Mouse (Mus musculus): ENCODE results near the gene Olfr56. TPM values are rescaled to one million over a fixed set of nuclear protein-coding genes. Genes with fewer than 3 reads are reported as not detected.

Olfr56 gene
- total RNA-seq, 1 experiment from 2014 or later, result 4.8 TPM

DNA sequence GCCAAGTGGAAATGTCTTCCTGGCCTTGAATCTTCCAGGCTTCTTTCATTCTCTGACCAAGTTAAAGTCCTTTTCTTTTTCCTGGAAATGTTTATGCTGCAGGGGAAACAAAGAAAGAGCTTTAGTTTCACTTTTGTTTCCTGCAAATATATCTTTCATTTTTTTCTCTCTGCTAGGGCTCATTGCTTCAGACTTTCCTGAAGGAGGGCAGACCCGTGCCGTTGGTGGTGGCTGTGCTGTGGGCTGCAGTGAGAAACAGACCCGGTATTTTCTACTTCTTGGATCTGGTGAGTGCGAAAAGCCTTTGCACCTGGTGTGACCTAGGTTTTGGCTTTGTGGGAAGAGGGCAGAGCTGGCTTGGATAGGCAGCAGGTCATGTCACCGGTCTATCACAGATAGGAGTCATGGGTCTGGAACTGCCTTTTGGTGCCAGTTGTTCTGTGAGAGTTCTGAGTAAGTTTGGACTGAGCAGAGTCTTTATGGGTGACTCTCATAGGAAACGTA lies 108.2 kb downstream of the Olfr56 start:
- peak; percentile 11 to 25; a peak in 2 of 4 replicates for ATAC-seq (replicated peaks in 1 of 2; ENCODE audit: insufficient read depth in 1 of 2, low FRiP score in 2 of 2, low TSS enrichment in 1 of 2, low read depth in 1 of 2, poor library complexity in 2 of 2, severe bottlenecking in 2 of 2)

DNA sequence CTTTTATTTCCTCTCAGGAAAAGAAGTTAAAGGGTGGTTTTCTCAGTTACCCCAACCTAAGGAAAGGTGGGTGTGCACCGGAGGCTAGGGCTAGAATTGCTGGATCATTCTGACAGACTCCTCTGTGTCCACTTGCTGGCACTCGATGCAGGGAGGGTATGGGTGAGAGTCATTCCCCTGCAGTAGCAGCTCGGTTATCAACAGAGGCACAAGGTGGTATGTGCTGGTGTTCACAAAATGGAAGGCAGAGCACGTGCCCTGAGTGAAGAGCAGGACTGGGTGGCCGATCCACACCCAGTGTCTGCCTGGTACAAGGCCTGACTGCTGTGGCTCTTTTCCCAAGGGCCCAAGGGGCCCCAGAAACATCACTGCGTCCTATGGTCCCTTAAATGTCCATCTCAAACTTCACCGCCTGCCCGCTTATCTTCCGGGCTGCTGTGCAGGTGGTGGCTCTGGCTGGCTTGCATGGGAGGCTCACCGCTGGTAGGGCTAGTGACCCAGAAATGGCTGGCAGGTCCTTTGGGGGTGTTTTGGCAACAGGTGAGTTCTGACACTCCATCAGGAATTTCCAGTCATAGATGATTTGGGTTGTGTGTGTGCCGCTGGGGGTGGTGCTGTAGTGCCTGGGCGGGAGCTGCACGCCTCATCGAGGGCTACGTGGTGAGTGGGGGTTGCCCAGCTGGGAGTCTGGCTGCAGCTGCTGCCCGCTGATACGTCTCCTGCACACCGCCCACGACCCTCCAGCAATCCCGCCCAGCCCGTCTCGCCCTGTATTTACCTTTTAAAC lies 109.3 kb downstream of the Olfr56 start:
- ATAC-seq (replicated peaks in 1 of 2; ENCODE audit: insufficient read depth in 1 of 2, low FRiP score in 2 of 2, low TSS enrichment in 1 of 2, low read depth in 1 of 2, poor library complexity in 2 of 2, severe bottlenecking in 2 of 2), result peak; percentile 43 to 53; a peak in 2 of 4 replicates

DNA sequence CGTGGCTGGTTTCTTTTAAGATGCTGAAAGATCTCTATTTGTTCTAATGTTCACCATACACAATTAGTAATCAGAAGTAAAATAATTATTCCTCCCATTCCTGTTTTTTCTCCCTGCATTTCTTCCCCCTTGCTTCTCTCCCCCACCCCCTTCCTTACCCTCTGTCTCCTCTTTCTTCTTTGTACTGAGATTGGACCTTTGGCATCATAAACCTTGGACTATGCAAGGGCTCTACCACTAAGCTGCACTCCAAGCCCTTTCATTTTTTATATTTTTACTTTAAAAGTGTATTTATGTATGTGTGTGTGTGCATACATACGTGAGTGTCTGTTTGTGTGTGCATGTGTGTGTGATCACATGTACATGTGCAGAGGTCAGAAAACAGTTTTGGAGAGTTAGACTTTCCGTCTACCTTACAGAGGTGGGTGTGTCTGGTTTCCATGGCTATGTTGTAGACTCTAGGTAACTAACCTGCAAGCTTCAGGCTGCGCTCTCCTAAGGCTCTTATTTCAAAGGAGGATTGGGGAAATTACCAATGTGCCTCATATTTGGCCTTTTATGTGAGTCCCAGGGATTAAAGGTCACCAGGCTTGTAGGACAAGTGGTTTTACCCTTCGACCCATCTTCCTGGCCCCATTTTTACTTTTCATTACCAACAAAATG lies 110.4 kb downstream of the Olfr56 start:
- no peak for ATAC-seq (replicated peaks in 1 of 2; ENCODE audit: insufficient read depth in 1 of 2, low FRiP score in 2 of 2, low TSS enrichment in 1 of 2, low read depth in 1 of 2, poor library complexity in 2 of 2, severe bottlenecking in 2 of 2)

DNA sequence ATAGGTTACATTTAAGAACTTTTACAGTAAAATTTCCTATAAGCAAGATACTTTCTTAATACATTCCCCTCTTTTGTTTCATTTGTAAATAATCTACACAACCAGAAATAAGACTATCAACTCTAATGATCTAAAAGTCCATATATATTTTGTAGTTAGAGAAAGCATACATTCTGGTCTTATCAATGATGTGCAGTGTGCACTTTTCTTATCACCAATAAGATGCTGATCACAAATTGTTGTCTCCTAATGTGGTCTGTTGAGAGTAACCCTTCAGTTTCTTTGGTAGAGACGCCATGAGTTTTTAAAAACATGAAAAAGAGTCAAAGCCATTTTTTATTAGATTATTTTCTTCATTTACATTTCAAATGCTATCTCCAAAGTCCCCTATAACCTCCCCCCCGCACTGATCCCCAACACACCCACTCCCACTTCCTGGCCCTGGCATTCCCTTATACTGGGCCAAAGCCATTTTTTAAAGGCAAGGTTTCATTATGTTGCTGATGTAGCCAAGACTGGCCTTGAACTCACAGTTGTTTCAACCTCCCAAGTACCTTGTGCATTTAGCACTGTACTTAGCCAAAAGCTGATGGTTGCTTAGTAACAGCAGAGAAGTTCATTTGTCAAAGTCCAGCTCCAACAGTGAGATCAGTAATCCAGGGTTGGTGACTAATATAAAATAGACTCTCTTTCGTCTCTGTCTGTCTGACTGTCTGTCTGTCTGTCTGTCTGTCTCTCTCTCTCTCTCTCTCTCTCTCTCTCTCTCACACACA lies 111.2 kb downstream of the Olfr56 start:
- no peak for ATAC-seq (replicated peaks in 1 of 2; ENCODE audit: insufficient read depth in 1 of 2, low FRiP score in 2 of 2, low TSS enrichment in 1 of 2, low read depth in 1 of 2, poor library complexity in 2 of 2, severe bottlenecking in 2 of 2)

DNA sequence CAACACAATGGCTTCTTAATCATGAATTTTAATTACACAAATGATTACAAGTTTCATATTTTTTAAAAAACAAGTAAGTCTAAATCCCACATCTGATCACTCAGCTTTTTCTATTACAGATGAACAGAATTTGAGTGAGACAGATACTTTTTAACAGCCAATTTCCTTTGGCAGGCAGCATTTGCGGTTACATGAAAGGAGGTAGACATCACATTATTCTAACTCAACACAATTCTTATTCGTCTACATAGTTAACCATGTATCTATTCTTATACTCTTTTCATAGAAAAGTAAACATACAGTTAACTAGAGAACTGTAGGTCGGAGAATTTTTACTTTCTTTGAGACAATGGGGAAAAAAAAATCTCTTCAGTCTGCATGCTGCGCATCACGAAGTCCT lies 111.9 kb downstream of the Olfr56 start:
- no peak for ATAC-seq (replicated peaks in 1 of 2; ENCODE audit: insufficient read depth in 1 of 2, low FRiP score in 2 of 2, low TSS enrichment in 1 of 2, low read depth in 1 of 2, poor library complexity in 2 of 2, severe bottlenecking in 2 of 2)

DNA sequence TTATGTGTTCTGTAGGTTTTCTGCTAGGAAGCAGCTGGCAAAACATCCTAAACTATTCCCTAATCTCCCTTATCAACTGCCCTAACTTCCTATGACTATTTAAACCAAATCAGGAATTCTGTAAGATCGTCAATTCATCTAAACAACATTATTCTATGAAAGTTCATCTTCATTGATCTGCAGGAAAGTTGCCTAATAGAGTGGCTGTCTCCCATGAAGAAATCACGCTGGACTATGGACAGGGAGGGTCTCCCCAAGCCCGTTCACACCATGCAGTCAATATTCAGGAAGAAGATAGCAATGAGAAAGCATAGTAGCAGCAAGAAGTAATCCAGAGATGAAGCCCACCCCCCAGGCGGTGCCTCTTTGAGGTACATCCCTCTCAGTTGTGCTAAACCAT lies 112.5 kb downstream of the Olfr56 start:
- no peak for ATAC-seq (replicated peaks in 1 of 2; ENCODE audit: insufficient read depth in 1 of 2, low FRiP score in 2 of 2, low TSS enrichment in 1 of 2, low read depth in 1 of 2, poor library complexity in 2 of 2, severe bottlenecking in 2 of 2)

DNA sequence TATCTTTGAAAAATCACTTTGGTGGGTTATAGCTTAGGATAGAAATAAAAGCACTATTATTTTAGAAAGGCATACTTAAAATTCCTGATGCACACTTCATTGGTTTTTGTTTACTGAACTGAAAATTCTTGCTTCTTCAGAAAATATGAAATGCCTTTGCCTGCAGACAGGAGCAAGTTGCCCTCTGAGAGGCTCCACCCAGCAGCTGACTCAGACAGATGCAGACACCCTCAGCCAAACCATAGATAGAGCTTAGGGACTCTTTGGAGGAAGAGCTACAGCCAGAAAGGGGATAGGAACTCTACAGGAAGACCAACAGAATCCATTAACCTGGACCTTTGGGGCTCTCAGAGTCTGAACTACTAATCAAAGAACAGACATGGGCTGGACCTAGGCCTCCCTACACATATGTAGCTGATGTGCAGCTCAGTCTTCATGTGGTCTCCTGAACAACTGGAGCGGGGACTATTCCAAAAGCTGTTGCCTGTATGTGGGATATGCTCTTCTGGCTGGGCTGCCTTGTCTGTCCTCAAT lies 113.4 kb downstream of the Olfr56 start:
- ATAC-seq (replicated peaks in 1 of 2; ENCODE audit: insufficient read depth in 1 of 2, low FRiP score in 2 of 2, low TSS enrichment in 1 of 2, low read depth in 1 of 2, poor library complexity in 2 of 2, severe bottlenecking in 2 of 2), result no peak

DNA sequence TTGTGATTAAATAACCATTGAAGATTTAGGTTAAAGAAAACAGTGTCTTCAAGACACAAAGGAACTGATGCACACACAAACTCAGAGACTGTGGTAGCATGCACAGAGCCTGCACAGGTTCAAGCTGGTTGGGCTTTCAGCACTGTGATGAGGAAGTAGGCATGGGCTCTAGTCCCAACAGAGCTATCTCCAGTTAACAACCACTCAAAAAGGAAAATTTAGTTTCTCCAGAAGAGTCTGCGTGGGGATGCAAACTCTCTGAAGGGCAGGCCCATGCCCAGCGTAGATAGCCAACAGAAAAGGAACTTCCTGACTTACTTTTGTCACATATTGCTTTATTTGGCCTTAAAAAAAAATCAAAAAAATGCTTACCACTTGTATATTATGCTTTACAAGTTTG lies 114.1 kb downstream of the Olfr56 start:
- peak in 1 of 2 experiments; percentile 46; a peak in 1 of 4 replicates for ATAC-seq (replicated peaks in 1 of 2; ENCODE audit: insufficient read depth in 1 of 2, low FRiP score in 2 of 2, low TSS enrichment in 1 of 2, low read depth in 1 of 2, poor library complexity in 2 of 2, severe bottlenecking in 2 of 2)

DNA sequence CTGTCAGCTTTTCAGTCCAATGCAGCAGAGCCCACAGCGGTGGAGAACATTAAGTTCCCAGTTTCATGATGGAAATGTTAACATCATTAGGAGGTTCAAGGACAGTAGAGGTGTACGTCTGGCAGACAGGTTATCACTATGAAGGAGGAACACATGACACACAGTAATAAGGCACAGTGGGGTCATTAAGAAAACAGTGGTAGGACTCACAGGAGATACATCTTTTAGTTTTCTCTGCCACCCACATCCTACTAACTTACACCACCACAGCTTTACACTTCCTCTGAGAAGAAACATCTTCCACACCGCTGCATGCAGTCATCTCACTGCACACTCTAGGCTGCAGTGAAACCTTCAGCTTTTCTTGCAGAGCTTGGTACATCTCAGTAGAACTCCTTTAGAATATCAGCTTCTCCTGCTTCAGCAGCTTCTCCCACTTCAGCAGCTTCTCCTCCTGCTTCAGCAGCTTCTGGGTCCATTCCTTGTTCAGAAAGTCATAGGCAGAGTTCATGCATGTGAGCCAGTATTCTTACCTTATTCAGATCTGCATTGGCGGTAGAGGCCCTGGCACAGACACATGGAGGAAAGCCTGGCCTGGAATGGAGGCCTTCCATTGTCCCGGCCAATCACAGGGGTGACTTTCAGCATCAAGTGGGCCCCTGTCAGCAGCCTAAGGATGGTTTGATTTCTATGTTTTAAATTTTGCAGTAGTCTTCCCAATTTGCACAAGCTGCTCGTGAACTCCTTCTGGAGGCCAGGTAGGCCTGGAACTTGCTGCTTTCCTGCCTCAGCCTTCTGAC lies 115.4 kb downstream of the Olfr56 start:
- peak in 1 of 2 experiments; percentile 15; a peak in 1 of 4 replicates for ATAC-seq (replicated peaks in 1 of 2; ENCODE audit: insufficient read depth in 1 of 2, low FRiP score in 2 of 2, low TSS enrichment in 1 of 2, low read depth in 1 of 2, poor library complexity in 2 of 2, severe bottlenecking in 2 of 2)

DNA sequence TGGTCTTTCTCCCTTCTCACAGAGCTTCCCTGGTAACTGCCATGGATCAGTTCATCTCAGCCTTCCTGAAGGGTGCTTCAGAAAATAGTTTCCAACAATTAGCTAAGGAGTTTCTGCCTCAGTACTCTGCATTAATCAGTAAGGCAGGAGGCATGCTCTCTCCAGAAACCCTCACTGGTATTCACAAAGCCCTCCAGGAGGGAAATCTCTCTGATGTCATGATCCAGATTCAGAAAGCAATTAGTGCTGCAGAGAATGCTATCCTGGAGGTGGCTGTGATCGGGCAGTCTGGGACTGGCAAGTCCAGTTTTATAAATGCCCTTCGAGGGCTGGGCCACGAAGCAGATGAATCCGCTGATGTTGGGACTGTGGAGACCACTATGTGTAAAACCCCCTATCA lies 116.7 kb downstream of the Olfr56 start:
- no peak for ATAC-seq (replicated peaks in 1 of 2; ENCODE audit: insufficient read depth in 1 of 2, low FRiP score in 2 of 2, low TSS enrichment in 1 of 2, low read depth in 1 of 2, poor library complexity in 2 of 2, severe bottlenecking in 2 of 2)

DNA sequence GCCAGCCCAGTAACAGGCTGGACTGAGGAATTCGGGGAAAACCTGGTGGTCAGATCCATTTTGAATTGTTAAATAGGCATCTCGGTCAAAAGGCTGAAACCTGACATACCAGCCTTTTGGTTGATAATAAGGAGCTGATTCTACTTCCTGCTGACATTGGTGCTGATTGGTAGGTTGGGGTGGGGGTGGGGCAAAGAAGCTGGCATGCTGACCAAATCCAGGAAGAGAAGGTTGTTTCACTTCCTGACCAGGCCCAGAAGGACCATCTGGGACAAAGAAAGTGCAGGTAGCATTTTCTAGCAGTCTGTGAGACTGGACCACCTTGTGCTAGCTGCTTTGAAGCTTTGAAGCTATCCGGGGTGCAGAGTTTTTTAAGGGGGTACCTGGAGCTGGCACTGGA lies 121.7 kb downstream of the Olfr56 start:
- ATAC-seq (replicated peaks in 1 of 2; ENCODE audit: insufficient read depth in 1 of 2, low FRiP score in 2 of 2, low TSS enrichment in 1 of 2, low read depth in 1 of 2, poor library complexity in 2 of 2, severe bottlenecking in 2 of 2), result peak in 1 of 2 experiments; percentile 43; a peak in 1 of 4 replicates

DNA sequence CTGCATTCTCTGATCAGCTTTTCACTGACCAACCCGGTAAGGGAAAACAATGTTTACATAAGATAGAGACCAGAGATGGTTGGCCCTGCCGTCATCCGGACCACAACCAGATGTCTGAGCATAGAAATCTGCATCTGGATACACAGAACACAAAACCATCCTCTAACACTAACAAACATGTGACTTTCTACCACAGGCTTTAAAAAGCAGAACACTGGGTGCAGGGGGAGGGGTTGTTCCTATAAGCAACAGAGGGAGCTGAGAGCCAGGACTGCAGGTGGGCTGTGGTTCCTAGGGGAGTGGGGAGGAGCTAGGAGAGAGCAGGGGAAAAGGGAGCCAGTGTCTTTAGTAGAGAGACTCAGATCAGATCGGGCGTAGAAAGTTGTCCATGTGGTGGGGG lies 122.8 kb downstream of the Olfr56 start:
- peak; percentile 75 to 80 for ATAC-seq (replicated peaks in 1 of 2; ENCODE audit: insufficient read depth in 1 of 2, low FRiP score in 2 of 2, low TSS enrichment in 1 of 2, low read depth in 1 of 2, poor library complexity in 2 of 2, severe bottlenecking in 2 of 2)

DNA sequence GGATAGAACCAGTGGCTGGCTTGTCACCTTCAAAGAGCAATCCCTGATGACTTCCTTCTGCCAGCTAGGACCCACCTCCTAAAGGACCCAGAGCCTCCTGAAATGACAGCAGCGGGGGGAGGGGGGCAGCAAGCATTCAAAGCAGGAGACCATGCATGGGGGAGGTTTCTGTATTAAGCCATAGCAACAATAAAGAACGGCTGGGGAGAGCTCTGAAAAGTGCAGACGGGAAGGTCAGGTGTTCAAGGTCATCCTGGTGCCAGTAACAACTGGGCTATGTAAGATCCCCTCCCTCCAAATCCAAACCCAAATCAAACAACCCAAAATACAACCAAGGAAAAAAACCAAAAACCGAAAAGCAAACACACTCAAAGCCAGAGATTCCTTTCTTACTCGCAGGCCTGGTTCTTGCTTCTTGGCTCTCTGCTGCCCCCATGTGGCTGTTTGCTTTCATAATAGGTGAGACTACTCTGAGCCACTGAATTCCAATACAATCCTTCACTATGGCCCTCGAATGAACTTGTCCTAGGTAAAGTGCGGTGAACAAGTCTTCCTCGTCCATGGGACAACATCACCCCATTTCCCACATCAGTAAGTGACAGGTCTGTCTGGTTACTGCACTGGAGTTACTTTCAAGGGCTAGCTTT lies 124.5 kb downstream of the Olfr56 start:
- ATAC-seq (replicated peaks in 1 of 2; ENCODE audit: insufficient read depth in 1 of 2, low FRiP score in 2 of 2, low TSS enrichment in 1 of 2, low read depth in 1 of 2, poor library complexity in 2 of 2, severe bottlenecking in 2 of 2), result peak; percentile 60 to 73

DNA sequence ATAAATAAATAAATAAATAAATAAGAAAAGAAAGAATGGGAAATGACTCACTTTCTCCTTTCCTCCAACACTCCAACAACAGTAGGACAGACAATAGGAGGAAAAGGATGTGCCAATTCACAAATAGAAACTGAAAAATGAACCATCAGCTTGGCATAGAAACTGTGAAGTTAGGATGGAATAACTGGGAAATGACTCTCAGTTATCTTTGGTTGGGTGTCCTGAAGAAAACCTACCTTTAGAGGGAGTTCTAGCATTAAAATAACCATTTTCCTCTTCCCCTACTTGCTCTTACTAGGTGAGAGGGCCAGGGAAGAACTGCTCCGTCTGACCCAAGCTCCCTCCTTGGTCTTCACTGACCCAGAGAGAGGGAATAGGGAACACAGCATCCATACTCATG lies 127.1 kb downstream of the Olfr56 start:
- ATAC-seq (replicated peaks in 1 of 2; ENCODE audit: insufficient read depth in 1 of 2, low FRiP score in 2 of 2, low TSS enrichment in 1 of 2, low read depth in 1 of 2, poor library complexity in 2 of 2, severe bottlenecking in 2 of 2), result no peak

DNA sequence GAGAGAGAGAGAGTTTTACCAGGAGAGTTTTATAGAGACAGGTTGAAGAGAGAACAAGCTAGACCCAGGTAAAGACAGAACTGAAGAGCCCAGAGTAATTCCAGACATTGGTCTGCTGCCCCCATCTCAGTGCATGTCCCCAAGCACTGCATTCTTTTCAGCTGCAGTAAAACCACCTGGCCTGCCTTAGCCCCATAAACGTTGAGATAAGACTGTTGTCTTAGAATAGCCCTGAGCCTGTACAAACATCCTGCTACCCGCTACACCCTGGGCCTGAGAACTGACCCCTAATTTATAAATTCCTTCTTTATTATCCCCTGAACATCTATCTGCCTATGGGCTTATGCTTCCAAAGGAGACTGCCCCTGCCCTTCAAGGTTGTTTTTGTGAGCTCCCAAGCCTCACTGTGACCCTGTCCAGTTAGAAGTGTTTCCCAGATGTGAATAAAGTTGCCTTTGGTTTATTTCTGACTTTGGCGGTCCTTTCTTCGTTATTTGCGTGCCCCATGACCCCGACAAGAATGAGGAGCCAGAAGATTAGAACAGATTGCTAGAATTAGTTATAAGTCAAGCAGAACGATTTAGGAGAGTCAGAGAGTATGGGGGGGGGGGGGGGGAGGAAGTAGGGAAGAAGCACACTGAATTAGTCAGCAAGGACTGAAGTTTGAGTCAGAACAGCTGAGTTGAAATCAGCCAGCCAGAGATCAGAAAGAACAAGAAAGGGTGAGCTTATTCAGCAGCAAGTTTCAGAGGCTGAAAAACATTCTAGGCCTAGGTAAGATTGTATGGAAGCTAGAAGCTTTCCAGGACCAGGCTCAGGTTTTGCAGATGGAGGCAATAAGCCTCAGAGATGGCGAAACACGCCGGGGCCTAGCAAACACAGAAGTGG lies 129.2 kb downstream of the Olfr56 start:
- ATAC-seq (replicated peaks in 1 of 2; ENCODE audit: insufficient read depth in 1 of 2, low FRiP score in 2 of 2, low TSS enrichment in 1 of 2, low read depth in 1 of 2, poor library complexity in 2 of 2, severe bottlenecking in 2 of 2), result no peak

DNA sequence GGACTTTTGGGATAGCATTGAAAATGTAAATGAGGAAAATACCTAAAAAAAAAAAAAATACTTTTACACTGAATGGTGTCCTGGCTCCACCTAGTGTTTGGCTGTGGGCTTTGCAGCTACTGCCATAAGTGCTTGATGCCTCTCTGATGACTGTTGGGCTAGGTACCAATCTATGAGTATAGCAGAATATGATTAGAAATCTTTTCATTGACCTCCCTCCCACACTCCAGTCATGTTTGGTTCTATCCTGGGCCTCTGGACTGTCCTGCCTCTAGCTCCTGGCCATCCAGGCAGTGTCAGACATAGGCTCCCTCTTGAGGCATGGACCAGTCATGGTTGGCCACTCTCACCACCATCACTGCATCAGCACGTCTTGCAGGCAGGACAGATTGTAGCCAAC lies 130.1 kb downstream of the Olfr56 start:
- ATAC-seq (replicated peaks in 1 of 2; ENCODE audit: insufficient read depth in 1 of 2, low FRiP score in 2 of 2, low TSS enrichment in 1 of 2, low read depth in 1 of 2, poor library complexity in 2 of 2, severe bottlenecking in 2 of 2), result peak; percentile 46 to 77; a peak in 2 of 4 replicates
